Mouse (Mus musculus) heart, postnatal 0 days (tissue): ENCODE measurements at regions not wholly inside any gene's neighbourhood (a gene's known extent, or its start where the extent isn't known, plus 50 kb on each side); places are given as distances from the start of the nearest gene placed in this dataset.

ENCODE experiments used
- ATAC-seq: fragments of 200-750 bp; cut with Nextera tagmentation; 2 replicates; pipeline ENCODE4 v1.8.0; 2017; ENCODE audit warnings: low read depth, moderate number of reproducible peaks, moderate library complexity; ENCODE audit not compliant: insufficient read depth
- DNase-seq: peaks from one replicate; pipeline ENCODE4 v3.0.0-alpha.2; 2016; ENCODE audit warnings: low spot score
- H3K27ac ChIP-seq: fragments of 300-500 bp; sonication (generic); 2 replicates; pipeline ENCODE4 v1.5.1; 2014; ENCODE audit warnings: low read depth, mild to moderate bottlenecking
- H3K27me3 ChIP-seq: fragments of 300-500 bp; sonication (generic); 2 replicates; pipeline ENCODE4 v1.6.1; 2014; ENCODE audit warnings: low read length, mixed read lengths; ENCODE audit not compliant: control insufficient read depth, insufficient read depth
- H3K36me3 ChIP-seq: fragments of 300-500 bp; sonication (generic); replicated peaks from 2 replicates; pipeline ENCODE4 v1.6.1; 2014; ENCODE audit warnings: low read length, mixed read lengths; ENCODE audit not compliant: control insufficient read depth, insufficient read depth
- H3K4me1 ChIP-seq: fragments of 300-500 bp; sonication (generic); 2 replicates; pipeline ENCODE4 v1.6.1; 2014; ENCODE audit warnings: antibody characterized with exemption; ENCODE audit not compliant: control insufficient read depth, insufficient read depth
- H3K4me2 ChIP-seq: fragments of 300-500 bp; sonication (generic); 2 replicates; pipeline ENCODE4 v1.6.1; 2014; ENCODE audit warnings: low read depth, mild to moderate bottlenecking, low read length, moderate library complexity
- H3K4me3 ChIP-seq: fragments of 300-500 bp; sonication (generic); 2 replicates; pipeline ENCODE4 v1.5.1; 2014; ENCODE audit warnings: low read depth, low read length
- H3K9ac ChIP-seq: fragments of 300-500 bp; sonication (generic); replicated peaks from 2 replicates; pipeline ENCODE4 v1.6.1; 2014; ENCODE audit warnings: low read depth, low read length, mixed read lengths
- H3K9me3 ChIP-seq: fragments of 300-500 bp; sonication (generic); replicated peaks from 2 replicates; pipeline ENCODE4 v1.6.1; 2016; ENCODE audit warnings: low read length; ENCODE audit not compliant: control insufficient read depth
- CTCF ChIP-seq: IDR thresholded peaks from 2 replicates; pipeline ENCODE4 v1.5.1; 2016; ENCODE audit warnings: antibody characterized with exemption, control low read depth, low read depth
- EP300 ChIP-seq: IDR thresholded peaks from 2 replicates; pipeline ENCODE4 v1.6.1; 2016; ENCODE audit warnings: antibody characterized with exemption, low read depth
- WGBS: fragments of 180-500 bp; shearing (Covaris S2); extraction: QIAGEN DNeasy Blood & Tissue Kit; methylation state at CpG from one replicate; pipeline ENCODE4 v1.1.7; 2014; 5-methylcytosine and 5-hydroxymethylcytosine counted together

GRCm38 (mm10) chr16:5371175-5371893 is 115.6 kb upstream of the Eef2kmt start:
- ATAC-seq (no peak), DNase-seq (no peak)
- H3K36me3 ChIP-seq = no peaks in the 10 kb centered on the region
- H3K27ac ChIP-seq = no peak overlapping the region
- TF ChIP-seq CTCF (no peak), EP300 (no peak)
- no peak overlapping the region for H3K9ac ChIP-seq
- H3K4me2 ChIP-seq = no peak overlapping the region
- H3K4me1 ChIP-seq = no peaks in the 10 kb centered on the region
- no peaks in the 10 kb centered on the region for H3K9me3 ChIP-seq
- H3K4me3 ChIP-seq = no peak overlapping the region
- no peaks in the 10 kb centered on the region for H3K27me3 ChIP-seq
- 83% methylated on average over 4 of the region's 4 CpGs for WGBS

- H3K9ac ChIP-seq = no peak overlapping the region
- no peaks in the 10 kb centered on the region for H3K36me3 ChIP-seq
- no peaks in the 10 kb centered on the region for H3K4me1 ChIP-seq
- no peak for DNase-seq
- TF ChIP-seq EP300 (no peak), CTCF (peak; percentile 34)
- no peak overlapping the region for H3K4me2 ChIP-seq
- no peak overlapping the region for H3K27ac ChIP-seq
- ATAC-seq = no peak
- no peaks in the 10 kb centered on the region for H3K27me3 ChIP-seq
- no peak overlapping the region for H3K4me3 ChIP-seq
- H3K9me3 ChIP-seq = no peaks in the 10 kb centered on the region
Observed at GRCm38 (mm10) chr16:5370496-5370895, 114.7 kb upstream of the Eef2kmt start.

GRCm38 (mm10) chr16:5368897-5369558 is 113.2 kb upstream of the Eef2kmt start:
- no peak overlapping the region for H3K4me3 ChIP-seq
- 44% methylated on average over 7 of the region's 7 CpGs for WGBS
- H3K4me1 ChIP-seq = no peaks in the 10 kb centered on the region
- H3K27ac ChIP-seq = no peak overlapping the region
- no peak overlapping the region for H3K9ac ChIP-seq
- no peaks in the 10 kb centered on the region for H3K36me3 ChIP-seq
- no peak for DNase-seq
- TF ChIP-seq EP300 (no peak), CTCF (no peak)
- no peaks in the 10 kb centered on the region for H3K9me3 ChIP-seq
- H3K27me3 ChIP-seq = no peaks in the 10 kb centered on the region
- H3K4me2 ChIP-seq = no peak overlapping the region
- ATAC-seq = no peak

GRCm38 (mm10) chr16:5368357-5368756 is 112.6 kb upstream of the Eef2kmt start:
- Histone ChIP-seq H3K4me3 (no peak overlapping the region), H3K9ac (no peak overlapping the region), H3K4me1 (no peaks in the 10 kb centered on the region), H3K36me3 (no peaks in the 10 kb centered on the region), H3K27ac (no peak overlapping the region), H3K9me3 (no peaks in the 10 kb centered on the region), H3K4me2 (no peak overlapping the region), H3K27me3 (no peaks in the 10 kb centered on the region)
- no peak for ATAC-seq
- WGBS = 83% methylated on average over 8 of the region's 8 CpGs
- TF ChIP-seq CTCF = no peak
- no peak for TF ChIP-seq EP300
- no peak for DNase-seq

GRCm38 (mm10) chr16:5367581-5368119 is 111.9 kb upstream of the Eef2kmt start:
- TF ChIP-seq CTCF (no peak), EP300 (no peak)
- 74% methylated on average over 10 of the region's 10 CpGs for WGBS
- ATAC-seq (no peak), DNase-seq (no peak)
- H3K27me3 ChIP-seq = no peaks in the 10 kb centered on the region
- no peak overlapping the region for H3K9ac ChIP-seq
- H3K4me2 ChIP-seq = no peak overlapping the region
- H3K27ac ChIP-seq = no peak overlapping the region
- no peak overlapping the region for H3K4me3 ChIP-seq
- no peaks in the 10 kb centered on the region for H3K36me3 ChIP-seq
- H3K4me1 ChIP-seq = no peaks in the 10 kb centered on the region
- H3K9me3 ChIP-seq = no peaks in the 10 kb centered on the region

- Histone ChIP-seq H3K4me2 (no peak overlapping the region), H3K9ac (no peak overlapping the region), H3K27ac (no peak overlapping the region), H3K27me3 (no peaks in the 10 kb centered on the region), H3K36me3 (no peaks in the 10 kb centered on the region), H3K9me3 (no peaks in the 10 kb centered on the region), H3K4me3 (no peak overlapping the region), H3K4me1 (no peaks in the 10 kb centered on the region)
- 82% methylated on average over 3 of the region's 3 CpGs for WGBS
- ATAC-seq (no peak), DNase-seq (no peak)
- TF ChIP-seq CTCF = no peak
- no peak for TF ChIP-seq EP300
Observed at GRCm38 (mm10) chr16:5366021-5366420, 110.2 kb upstream of the Eef2kmt start.
